Mouse (Mus musculus) intestine, postnatal 0 days (tissue): ENCODE data around the gene Trp53bp2. TPM values are rescaled to one million over a fixed set of nuclear protein-coding genes. Genes with fewer than 3 reads are reported as not detected.

Source experiments
- ATAC-seq: fragments of 200-750 bp; cut with Nextera tagmentation; 2 replicates; pipeline ENCODE4 v1.8.0; 2017; ENCODE audit warnings: mild to moderate bottlenecking, moderate TSS enrichment, moderate library complexity
- H3K27ac ChIP-seq: fragments of 300-500 bp; sonication (generic); 2 replicates; pipeline ENCODE4 v1.5.1; 2014; ENCODE audit warnings: mild to moderate bottlenecking, low read depth, low read length, moderate library complexity
- H3K27me3 ChIP-seq: fragments of 300-500 bp; sonication (generic); replicated peaks from 2 replicates; pipeline ENCODE4 v1.6.1; 2014; ENCODE audit warnings: low read length, mixed read lengths; ENCODE audit not compliant: control insufficient read depth, insufficient read depth
- H3K36me3 ChIP-seq: fragments of 300-500 bp; sonication (generic); 2 replicates; pipeline ENCODE4 v1.6.1; 2014; ENCODE audit warnings: mild to moderate bottlenecking, moderate library complexity; ENCODE audit not compliant: control insufficient read depth, insufficient read depth
- H3K4me1 ChIP-seq: fragments of 300-500 bp; sonication (generic); replicated peaks from 2 replicates; pipeline ENCODE4 v1.6.1; 2014; ENCODE audit warnings: antibody characterized with exemption, low read length, mixed read lengths; ENCODE audit not compliant: control insufficient read depth, insufficient read depth
- H3K4me2 ChIP-seq: fragments of 300-500 bp; sonication (generic); replicated peaks from 2 replicates; pipeline ENCODE4 v1.6.1; 2014; ENCODE audit warnings: low read depth, mild to moderate bottlenecking, moderate library complexity
- H3K4me3 ChIP-seq: fragments of 300-500 bp; sonication (generic); 2 replicates; pipeline ENCODE4 v1.5.1; 2014; ENCODE audit warnings: low read depth, low read length
- H3K9ac ChIP-seq: fragments of 300-500 bp; sonication (generic); 2 replicates; pipeline ENCODE4 v1.6.1; 2014; ENCODE audit warnings: mild to moderate bottlenecking, low read depth, low read length
- H3K9me3 ChIP-seq: fragments of 300-500 bp; sonication (generic); 2 replicates; pipeline ENCODE4 v1.6.1; 2016; ENCODE audit warnings: mixed run types; ENCODE audit not compliant: control insufficient read depth
- CTCF ChIP-seq: sonication (generic); IDR thresholded peaks from 2 replicates; pipeline ENCODE4 v1.5.1; 2016; ENCODE audit warnings: low read depth, mild to moderate bottlenecking, control low read depth, antibody characterized with exemption, moderate library complexity
- WGBS: fragments of 180-500 bp; shearing (Covaris S2); extraction: QIAGEN DNeasy Blood & Tissue Kit; methylation state at CpG from one replicate; pipeline ENCODE4 v1.1.7; 2014; 5-methylcytosine and 5-hydroxymethylcytosine counted together
- polyA plus RNA-seq: library from polyadenylated mRNA; unstranded; fragments of >200 nt; fragmentation: Nextera tagmentation; extraction: Ambion mirVana; gene quantifications from 2 replicates; pipeline ENCODE4 v1.2.1, GENCODE M21; 2015

Trp53bp2 gene
- polyA plus RNA-seq: 10.8 and 11.1 TPM in 2 replicates

- ATAC-seq: peak; percentile 94
- Histone ChIP-seq H3K27ac (peak within 1 kb of the TSS; percentile 89), H3K4me1 (0 out of 2 replicates have a peak, but pooled peaks cover 14% of the 10 kb centered on the region), H3K9ac (peak within 1 kb of the TSS; percentile 98), H3K4me3 (peak within 1 kb of the TSS; percentile 97), H3K36me3 (no peaks in the 10 kb centered on the region), H3K9me3 (no peaks in the 10 kb centered on the region), H3K27me3 (no peaks in the 10 kb centered on the region), H3K4me2 (peak within 1 kb of the TSS; percentile 84)
- TF ChIP-seq CTCF: peak; percentile 73
- WGBS: under 1% methylated on average over 64 of the region's 71 CpGs
Observed at GRCm38 (mm10) chr1:182408684-182409327, at the start of gene Trp53bp2. Gene Trp53bp2, plus strand, starts transcription at chr1:182409172.

- WGBS: 85% methylated on average over 5 of the region's 5 CpGs
- Histone ChIP-seq H3K36me3 (no peaks in the 10 kb centered on the region), H3K27me3 (no peaks in the 10 kb centered on the region), H3K4me3 (no peak overlapping the region), H3K9ac (no peak overlapping the region), H3K9me3 (no peaks in the 10 kb centered on the region), H3K4me1 (no peaks in the 10 kb centered on the region; the same call in 1 of the 2 replicates), H3K27ac (no peak overlapping the region), H3K4me2 (no peak overlapping the region)
- no peak for ATAC-seq
- no peak for TF ChIP-seq CTCF
Observed at GRCm38 (mm10) chr1:182362703-182363102, 46.3 kb upstream of the Trp53bp2 start.

- ATAC-seq: no peak
- WGBS: 73% methylated on average over 12 of the region's 12 CpGs
- Histone ChIP-seq H3K27ac (no peak overlapping the region), H3K9me3 (no peaks in the 10 kb centered on the region), H3K4me3 (no peak overlapping the region), H3K4me1 (no peaks in the 10 kb centered on the region; the same call in 1 of the 2 replicates), H3K27me3 (no peaks in the 10 kb centered on the region), H3K4me2 (no peak overlapping the region), H3K36me3 (no peaks in the 10 kb centered on the region), H3K9ac (no peak overlapping the region)
- no peak for TF ChIP-seq CTCF
Observed at GRCm38 (mm10) chr1:182363683-182364404, 45.1 kb upstream of the Trp53bp2 start.

- Histone ChIP-seq H3K9ac (no peak overlapping the region), H3K4me3 (no peak overlapping the region), H3K9me3 (no peaks in the 10 kb centered on the region), H3K4me2 (no peak overlapping the region), H3K27me3 (no peaks in the 10 kb centered on the region), H3K4me1 (no peaks in the 10 kb centered on the region; the same call in 1 of the 2 replicates), H3K27ac (no peak overlapping the region), H3K36me3 (no peaks in the 10 kb centered on the region)
- no peak for TF ChIP-seq CTCF
- WGBS: 52% methylated on average over 7 of the region's 7 CpGs
- ATAC-seq: no peak
Observed at GRCm38 (mm10) chr1:182368309-182368708, 40.7 kb upstream of the Trp53bp2 start.

DNA sequence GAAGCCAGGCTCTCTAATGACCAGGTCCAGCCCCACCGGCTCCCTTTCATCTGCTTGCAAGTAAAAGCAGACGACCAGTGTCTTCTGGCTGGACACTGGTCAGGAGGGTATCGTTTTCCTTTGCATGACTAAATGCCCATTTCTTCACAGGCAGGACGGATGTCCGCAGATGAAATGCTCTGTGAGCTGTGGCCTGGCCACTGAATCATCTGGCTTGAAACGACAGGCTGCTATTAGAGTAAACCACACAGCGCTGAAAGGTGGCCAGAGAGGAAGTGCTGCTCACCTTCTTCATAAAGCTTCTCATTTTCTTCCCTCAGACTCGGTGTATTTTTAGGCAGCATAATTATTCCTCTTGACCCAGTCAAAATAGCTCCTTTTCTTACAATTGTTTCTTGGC lies 40.2 kb upstream of the Trp53bp2 start:
- TF ChIP-seq CTCF: no peak
- H3K4me1 ChIP-seq: no peaks in the 10 kb centered on the region
- H3K9ac ChIP-seq: no peak overlapping the region
- no peak overlapping the region for H3K27ac ChIP-seq
- ATAC-seq: no peak
- H3K4me3 ChIP-seq: no peak overlapping the region
- no peaks in the 10 kb centered on the region for H3K36me3 ChIP-seq
- no peaks in the 10 kb centered on the region for H3K9me3 ChIP-seq
- 60% methylated on average over 8 of the region's 8 CpGs for WGBS
- H3K4me2 ChIP-seq: no peak overlapping the region
- H3K27me3 ChIP-seq: no peaks in the 10 kb centered on the region

DNA sequence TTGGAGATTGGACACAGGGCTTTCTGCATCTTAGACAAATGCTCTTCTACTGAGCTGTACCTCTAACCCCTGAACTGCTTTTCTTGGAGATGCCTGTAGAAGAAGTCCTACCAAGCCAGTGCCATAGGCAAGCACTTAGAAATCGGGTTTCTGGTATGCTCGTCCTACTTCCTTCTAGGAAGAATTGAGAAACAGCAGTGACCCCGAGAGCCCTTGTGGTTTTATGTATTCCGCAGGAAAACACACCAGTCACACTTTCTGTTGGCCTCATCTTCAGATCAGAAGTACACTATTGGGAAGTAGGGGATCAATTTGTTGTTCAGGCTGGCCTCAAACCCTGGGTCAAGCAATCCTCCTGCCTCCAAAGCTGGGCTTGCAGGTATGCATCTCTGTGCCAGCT lies 39.5 kb upstream of the Trp53bp2 start:
- no peaks in the 10 kb centered on the region for H3K36me3 ChIP-seq
- 73% methylated on average over 4 of the region's 4 CpGs for WGBS

More for the DNA sequence above, 39.5 kb upstream of the Trp53bp2 start:
- Histone ChIP-seq H3K4me3 (no peak overlapping the region), H3K4me1 (no peaks in the 10 kb centered on the region), H3K9ac (no peak overlapping the region), H3K4me2 (no peak overlapping the region), H3K27me3 (no peaks in the 10 kb centered on the region), H3K27ac (no peak overlapping the region), H3K9me3 (no peaks in the 10 kb centered on the region)
- no peak for ATAC-seq
- no peak for TF ChIP-seq CTCF
